Mouse (Mus musculus): ENCODE results near the gene Emc4.

Gene Emc4

GRCm38 (mm10) chr2:112367726-112368673, at the start of gene Emc4:
Emc4 (minus strand) TSS chr2:112368027.
- peak; percentile 89 for DNase-seq (ENCODE audit: low spot score)

GRCm38 (mm10) chr2:112407030-112407429, 39.2 kb upstream of the Emc4 start:
- no peak for DNase-seq (ENCODE audit: low spot score)

GRCm38 (mm10) chr2:112396649-112397048, 28.8 kb upstream of the Emc4 start:
- no peak for DNase-seq (ENCODE audit: low spot score)

DNA sequence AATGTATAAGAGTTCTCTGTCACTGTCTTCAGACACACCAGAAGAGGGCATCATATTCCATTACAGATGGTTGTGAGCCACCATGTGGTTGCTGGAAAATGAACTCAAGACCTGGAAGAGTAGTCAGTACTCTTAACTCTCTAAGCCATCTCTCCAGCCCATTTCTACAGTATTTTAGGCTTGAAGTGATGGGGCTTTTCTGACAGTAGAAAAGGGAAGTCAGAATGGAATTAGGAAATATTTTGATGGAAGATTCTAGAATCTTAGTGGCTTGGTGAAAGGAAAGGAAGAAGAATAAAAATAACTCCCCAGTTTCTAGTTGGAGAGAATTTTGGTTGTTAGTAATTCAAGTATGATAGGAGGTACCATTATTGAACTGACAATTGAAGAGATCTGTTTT, 26.1 kb upstream of the Emc4 start:
- no peak for DNase-seq (ENCODE audit: low spot score)

DNA sequence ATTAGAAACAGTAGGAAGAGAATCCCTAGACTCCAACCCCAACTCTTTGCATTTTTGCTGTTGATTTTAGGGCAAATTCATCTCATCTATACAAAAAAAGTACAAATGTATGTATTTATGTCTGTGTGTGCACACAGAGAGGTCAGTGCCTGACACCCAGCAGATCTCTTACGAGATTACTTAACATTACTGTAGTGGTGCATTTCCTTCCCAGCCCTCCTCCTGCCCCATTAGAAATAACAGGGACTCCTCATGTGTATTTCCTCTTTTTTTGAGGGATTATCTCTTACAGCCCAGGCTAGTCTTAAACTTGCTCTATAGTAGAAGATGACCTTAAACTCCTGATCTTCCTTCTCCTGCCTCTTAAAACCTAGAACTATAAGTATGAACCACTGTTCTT, 24.9 kb upstream of the Emc4 start:
- DNase-seq (ENCODE audit: low spot score) = no peak

- DNase-seq (ENCODE audit: low spot score) = no peak
Observed at GRCm38 (mm10) chr2:112391346-112392000, 23.6 kb upstream of the Emc4 start.

- no peak for DNase-seq (ENCODE audit: low spot score)
Observed at GRCm38 (mm10) chr2:112390843-112391242, 23.0 kb upstream of the Emc4 start.

DNA sequence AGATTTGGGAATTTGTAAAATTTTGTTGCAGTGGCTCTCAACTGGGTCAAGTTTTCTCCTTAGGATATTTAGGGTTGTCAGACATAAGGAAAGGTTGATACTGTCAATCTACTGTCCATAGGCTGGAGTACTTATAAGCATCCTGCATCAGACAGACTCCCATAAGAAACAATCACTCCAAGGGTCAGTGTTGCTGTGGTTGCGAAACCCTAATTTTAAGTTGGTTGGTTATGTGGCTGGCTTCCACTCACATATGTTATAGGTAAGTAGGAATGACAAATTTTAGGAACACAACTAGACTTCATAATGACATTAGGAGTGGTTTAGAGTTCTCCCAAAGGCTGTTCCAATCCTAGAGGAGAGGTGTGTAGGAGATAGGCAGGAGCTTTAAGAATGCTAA, 13.4 kb upstream of the Emc4 start:
- DNase-seq (ENCODE audit: low spot score) = no peak

DNA sequence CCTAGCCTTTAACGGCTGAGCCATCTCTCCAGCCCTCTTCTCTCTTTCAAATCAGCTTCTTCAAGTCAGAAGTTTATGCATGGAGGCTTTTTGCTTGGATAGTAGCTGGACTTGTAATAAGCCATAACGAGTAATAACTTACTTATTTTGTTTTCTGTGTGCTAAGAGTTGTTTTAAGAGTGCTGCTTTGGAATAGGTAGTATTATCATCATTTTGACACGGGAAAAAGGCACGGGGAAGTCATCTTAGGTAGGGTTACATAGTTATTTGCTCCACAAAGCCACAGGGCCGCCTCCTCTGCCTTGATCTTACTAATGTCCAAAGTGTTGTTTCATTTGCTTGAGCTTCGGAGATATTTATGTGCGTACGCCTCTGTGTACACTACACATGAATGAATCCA, 12.3 kb upstream of the Emc4 start:
- DNase-seq (ENCODE audit: low spot score) = no peak

- DNase-seq (ENCODE audit: low spot score) = peak; percentile 92
Observed at GRCm38 (mm10) chr2:112378973-112379898, 11.4 kb upstream of the Emc4 start, which contains the start of gene Katnbl1. Katnbl1 (plus strand) TSS chr2:112379211.

- DNase-seq (ENCODE audit: low spot score) = no peak
Observed at GRCm38 (mm10) chr2:112374610-112375009, 6.8 kb upstream of the Emc4 start.

DNA sequence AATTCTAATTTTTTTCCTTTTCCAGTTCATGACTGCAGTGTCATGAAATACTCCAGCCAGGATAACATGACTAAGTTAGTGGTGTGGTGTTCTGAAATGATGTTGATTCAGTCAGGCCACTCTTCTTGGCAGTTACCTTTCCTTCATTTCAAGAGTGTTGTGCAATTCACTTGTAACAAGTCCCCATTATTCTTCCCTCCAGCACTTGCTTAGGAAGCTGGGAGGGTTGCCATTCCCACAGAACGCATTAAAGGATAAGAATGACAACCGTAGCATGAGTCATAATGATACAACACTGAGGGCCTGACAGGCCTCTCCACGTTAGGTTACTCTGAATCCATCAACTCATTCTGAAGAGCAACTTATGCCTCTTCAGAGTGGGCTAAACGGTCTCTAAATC, 5.3 kb upstream of the Emc4 start:
- DNase-seq (ENCODE audit: low spot score) = no peak

GRCm38 (mm10) chr2:112369941-112370340, 2.1 kb upstream of the Emc4 start:
- peak; percentile 6 for DNase-seq (ENCODE audit: low spot score)

DNA sequence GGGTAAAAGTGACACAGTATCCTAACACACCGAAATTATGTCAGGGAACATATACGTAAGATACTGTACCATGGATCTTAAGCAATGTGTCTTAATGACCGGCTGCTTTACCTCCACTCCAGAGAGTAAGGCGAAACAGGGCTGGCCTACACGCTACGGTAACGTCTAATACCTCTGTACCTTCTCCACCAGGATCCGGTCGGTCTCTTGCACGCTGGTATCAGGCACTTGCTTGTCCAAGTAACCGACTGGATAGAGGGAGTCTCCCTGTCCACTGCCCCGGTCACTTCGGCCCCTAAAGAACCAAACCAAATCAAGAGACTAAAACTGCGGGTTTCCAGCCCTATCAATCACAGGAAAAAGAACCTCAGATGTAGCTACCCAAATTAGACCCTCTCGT, 605 bp downstream of the Emc4 start:
- DNase-seq (ENCODE audit: low spot score) = no peak

GRCm38 (mm10) chr2:112360781-112361169, 7.1 kb downstream of the Emc4 start:
- no peak for DNase-seq (ENCODE audit: low spot score)

- DNase-seq (ENCODE audit: low spot score) = no peak
Observed at GRCm38 (mm10) chr2:112360012-112360780, 7.6 kb downstream of the Emc4 start.

- no peak for DNase-seq (ENCODE audit: low spot score)
Observed at GRCm38 (mm10) chr2:112359611-112360010, 8.2 kb downstream of the Emc4 start.

GRCm38 (mm10) chr2:112353685-112354455, 14.0 kb downstream of the Emc4 start:
- no peak for DNase-seq (ENCODE audit: low spot score)

DNA sequence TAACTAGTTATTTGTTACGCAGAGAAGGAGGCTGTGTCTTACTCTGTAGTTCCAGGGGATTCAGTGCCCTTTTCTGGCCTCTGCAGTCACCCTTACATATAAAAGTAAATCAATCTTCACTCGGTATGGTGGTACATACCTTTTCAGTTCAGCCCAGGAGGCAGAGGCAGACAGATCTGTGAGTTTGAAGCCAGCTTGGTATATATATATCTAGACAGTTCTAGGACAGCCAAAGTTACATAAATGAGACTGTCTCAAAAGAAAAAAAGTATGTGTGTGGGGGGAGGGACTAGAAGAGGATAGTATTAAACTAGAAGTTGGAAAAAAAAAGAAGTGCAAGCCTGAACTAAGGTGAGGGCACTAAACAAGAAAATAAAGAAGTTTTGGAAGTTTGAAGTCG, 19.6 kb downstream of the Emc4 start:
- no peak for DNase-seq (ENCODE audit: low spot score)

GRCm38 (mm10) chr2:112341117-112341516, 26.7 kb downstream of the Emc4 start:
- no peak for DNase-seq (ENCODE audit: low spot score)

GRCm38 (mm10) chr2:112339736-112340135, 28.1 kb downstream of the Emc4 start:
- DNase-seq (ENCODE audit: low spot score) = no peak
